Mouse (Mus musculus) hindbrain, embryonic 12.5 days (tissue): ENCODE measurements at regions not wholly inside any gene's neighbourhood (a gene's known extent, or its start where the extent isn't known, plus 50 kb on each side); places are given as distances from the start of the nearest gene placed in this dataset.

Experiments
- ATAC-seq: fragments of 200-750 bp; cut with Nextera tagmentation; 2 replicates; pipeline ENCODE4 v1.8.0; 2017; ENCODE audit warnings: moderate TSS enrichment; ENCODE audit not compliant: low FRiP score
- H3K27ac ChIP-seq: fragments of 300-500 bp; sonication (generic); 2 replicates; pipeline ENCODE4 v1.5.1; 2016; ENCODE audit warnings: mild to moderate bottlenecking
- H3K27me3 ChIP-seq: fragments of 300-500 bp; sonication (generic); 2 replicates; pipeline ENCODE4 v1.6.1; 2016; ENCODE audit warnings: mild to moderate bottlenecking
- H3K36me3 ChIP-seq: fragments of 300-500 bp; sonication (generic); 2 replicates; pipeline ENCODE4 v1.6.1; 2016; ENCODE audit warnings: mild to moderate bottlenecking
- H3K4me1 ChIP-seq: fragments of 300-500 bp; sonication (generic); 2 replicates; pipeline ENCODE4 v1.6.1; 2016
- H3K4me2 ChIP-seq: fragments of 300-500 bp; sonication (generic); replicated peaks from 2 replicates; pipeline ENCODE4 v1.6.1; 2016; ENCODE audit warnings: mild to moderate bottlenecking
- H3K4me3 ChIP-seq: fragments of 300-500 bp; sonication (generic); 2 replicates; pipeline ENCODE4 v1.5.1; 2016; ENCODE audit warnings: mild to moderate bottlenecking
- H3K9ac ChIP-seq: fragments of 300-500 bp; sonication (generic); 2 replicates; pipeline ENCODE4 v1.6.1; 2016; ENCODE audit warnings: mild to moderate bottlenecking, moderate library complexity
- H3K9me3 ChIP-seq: fragments of 300-500 bp; sonication (generic); replicated peaks from 2 replicates; pipeline ENCODE4 v1.6.1; 2016; ENCODE audit warnings: mild to moderate bottlenecking
- WGBS: fragments of 180-500 bp; shearing (Covaris S2); methylation state at CpG from one replicate; pipeline ENCODE4 v1.1.7; 2016; 5-methylcytosine and 5-hydroxymethylcytosine counted together

GRCm38 (mm10) chr13:57316211-57317005 is 420.6 kb upstream of the Trpc7 start:
- H3K27ac ChIP-seq, result no peak overlapping the region
- no peaks in the 10 kb centered on the region for H3K27me3 ChIP-seq
- H3K9me3 ChIP-seq, result no peaks in the 10 kb centered on the region
- H3K36me3 ChIP-seq, result no peaks in the 10 kb centered on the region
- no peak for ATAC-seq
- no peak overlapping the region for H3K9ac ChIP-seq
- peaks cover 12% of the 10 kb centered on the region for H3K4me1 ChIP-seq
- no peak overlapping the region for H3K4me2 ChIP-seq
- WGBS, result 17% methylated on average over 11 of the region's 11 CpGs
- H3K4me3 ChIP-seq, result no peak overlapping the region

GRCm38 (mm10) chr13:57314512-57314911 is 418.7 kb upstream of the Trpc7 start:
- no peak overlapping the region for H3K4me3 ChIP-seq
- H3K4me1 ChIP-seq, result peaks cover 12% of the 10 kb centered on the region
- H3K36me3 ChIP-seq, result no peaks in the 10 kb centered on the region
- no peak overlapping the region for H3K27ac ChIP-seq
- H3K4me2 ChIP-seq, result no peak overlapping the region
- 40% methylated on average over 9 of the region's 9 CpGs for WGBS
- H3K27me3 ChIP-seq, result no peaks in the 10 kb centered on the region
- ATAC-seq, result no peak
- no peak overlapping the region for H3K9ac ChIP-seq
- no peaks in the 10 kb centered on the region for H3K9me3 ChIP-seq

GRCm38 (mm10) chr13:57313731-57314130 is 417.9 kb upstream of the Trpc7 start:
- H3K4me3 ChIP-seq, result no peak overlapping the region
- no peaks in the 10 kb centered on the region for H3K9me3 ChIP-seq
- peaks cover 12% of the 10 kb centered on the region for H3K4me1 ChIP-seq
- H3K9ac ChIP-seq, result no peak overlapping the region
- H3K27me3 ChIP-seq, result no peaks in the 10 kb centered on the region
- H3K27ac ChIP-seq, result no peak overlapping the region
- ATAC-seq, result no peak
- WGBS, result 57% methylated on average over 2 of the region's 2 CpGs
- H3K4me2 ChIP-seq, result no peak overlapping the region
- H3K36me3 ChIP-seq, result no peaks in the 10 kb centered on the region

- Histone ChIP-seq H3K36me3 (no peaks in the 10 kb centered on the region), H3K9me3 (no peaks in the 10 kb centered on the region), H3K4me2 (no peak overlapping the region), H3K9ac (no peak overlapping the region), H3K27me3 (no peaks in the 10 kb centered on the region), H3K27ac (no peak overlapping the region), H3K4me3 (no peak overlapping the region), H3K4me1 (peaks cover 12% of the 10 kb centered on the region)
- WGBS, result 70% methylated on average over 2 of the region's 2 CpGs
- ATAC-seq, result no peak
Observed at GRCm38 (mm10) chr13:57311235-57311634, 415.4 kb upstream of the Trpc7 start.

GRCm38 (mm10) chr13:57309618-57310017 is 413.8 kb upstream of the Trpc7 start:
- Histone ChIP-seq H3K9ac (no peak overlapping the region), H3K9me3 (no peaks in the 10 kb centered on the region), H3K36me3 (no peaks in the 10 kb centered on the region), H3K27me3 (no peaks in the 10 kb centered on the region), H3K4me2 (no peak overlapping the region), H3K4me1 (peaks cover 8% of the 10 kb centered on the region), H3K4me3 (no peak overlapping the region), H3K27ac (no peak overlapping the region)
- ATAC-seq, result no peak
- 87% methylated on average over 4 of the region's 4 CpGs for WGBS

- Histone ChIP-seq H3K36me3 (no peaks in the 10 kb centered on the region), H3K9ac (no peak overlapping the region), H3K9me3 (no peaks in the 10 kb centered on the region), H3K27ac (no peak overlapping the region), H3K27me3 (no peaks in the 10 kb centered on the region), H3K4me1 (peaks cover 8% of the 10 kb centered on the region), H3K4me2 (no peak overlapping the region), H3K4me3 (no peak overlapping the region)
- no peak for ATAC-seq
- WGBS, result 28% methylated on average over 20 of the region's 20 CpGs
Observed at GRCm38 (mm10) chr13:57307971-57308903, 412.4 kb upstream of the Trpc7 start.

GRCm38 (mm10) chr13:57305586-57305985 is 409.8 kb upstream of the Trpc7 start:
- no peak overlapping the region for H3K4me3 ChIP-seq
- H3K9ac ChIP-seq, result no peak overlapping the region
- H3K4me2 ChIP-seq, result no peak overlapping the region
- H3K27me3 ChIP-seq, result no peaks in the 10 kb centered on the region
- no peak overlapping the region for H3K27ac ChIP-seq
- no peaks in the 10 kb centered on the region for H3K36me3 ChIP-seq
- no peak for ATAC-seq
- 95% methylated on average over 7 of the region's 7 CpGs for WGBS
- no peaks in the 10 kb centered on the region for H3K9me3 ChIP-seq
- peaks cover 8% of the 10 kb centered on the region for H3K4me1 ChIP-seq

- Histone ChIP-seq H3K36me3 (no peaks in the 10 kb centered on the region), H3K27ac (no peak overlapping the region), H3K4me3 (no peak overlapping the region), H3K9me3 (peaks cover 3% of the 10 kb centered on the region; the same call in 1 of the 2 replicates), H3K4me2 (no peak overlapping the region), H3K4me1 (peaks cover 8% of the 10 kb centered on the region), H3K9ac (no peak overlapping the region), H3K27me3 (no peaks in the 10 kb centered on the region)
- 80% methylated on average over 2 of the region's 2 CpGs for WGBS
- no peak for ATAC-seq
Observed at GRCm38 (mm10) chr13:57303805-57304204, 408.0 kb upstream of the Trpc7 start.

GRCm38 (mm10) chr13:57291737-57292490 is 396.1 kb upstream of the Trpc7 start:
- H3K4me2 ChIP-seq, result no peak overlapping the region
- no peaks in the 10 kb centered on the region for H3K4me1 ChIP-seq
- WGBS, result 86% methylated on average over 9 of the region's 9 CpGs
- H3K27me3 ChIP-seq, result no peaks in the 10 kb centered on the region
- no peak for ATAC-seq
- no peak overlapping the region for H3K9ac ChIP-seq
- H3K27ac ChIP-seq, result no peak overlapping the region
- no peaks in the 10 kb centered on the region for H3K36me3 ChIP-seq
- H3K4me3 ChIP-seq, result no peak overlapping the region
- no peaks in the 10 kb centered on the region for H3K9me3 ChIP-seq

GRCm38 (mm10) chr13:57286168-57286567 is 390.4 kb upstream of the Trpc7 start:
- no peak overlapping the region for H3K4me3 ChIP-seq
- no peaks in the 10 kb centered on the region for H3K36me3 ChIP-seq
- no peaks in the 10 kb centered on the region for H3K27me3 ChIP-seq
- ATAC-seq, result no peak
- H3K4me1 ChIP-seq, result peaks cover 3% of the 10 kb centered on the region; the same call in 1 of the 2 replicates
- WGBS, result 90% methylated on average over 2 of the region's 2 CpGs
- H3K9ac ChIP-seq, result no peak overlapping the region
- no peak overlapping the region for H3K4me2 ChIP-seq
- no peak overlapping the region for H3K27ac ChIP-seq
- no peaks in the 10 kb centered on the region for H3K9me3 ChIP-seq

- Histone ChIP-seq H3K9ac (no peak overlapping the region), H3K4me2 (no peak overlapping the region), H3K4me1 (peaks cover 3% of the 10 kb centered on the region; the same call in 1 of the 2 replicates), H3K27me3 (no peaks in the 10 kb centered on the region), H3K27ac (no peak overlapping the region), H3K36me3 (no peaks in the 10 kb centered on the region), H3K4me3 (no peak overlapping the region), H3K9me3 (no peaks in the 10 kb centered on the region)
- no peak for ATAC-seq
- WGBS, result 66% methylated on average over 8 of the region's 8 CpGs
Observed at GRCm38 (mm10) chr13:57282816-57283215, 387.0 kb upstream of the Trpc7 start.
